Mouse (Mus musculus): Measurements from ENCODE around the gene Cwf19l1.

DNA sequence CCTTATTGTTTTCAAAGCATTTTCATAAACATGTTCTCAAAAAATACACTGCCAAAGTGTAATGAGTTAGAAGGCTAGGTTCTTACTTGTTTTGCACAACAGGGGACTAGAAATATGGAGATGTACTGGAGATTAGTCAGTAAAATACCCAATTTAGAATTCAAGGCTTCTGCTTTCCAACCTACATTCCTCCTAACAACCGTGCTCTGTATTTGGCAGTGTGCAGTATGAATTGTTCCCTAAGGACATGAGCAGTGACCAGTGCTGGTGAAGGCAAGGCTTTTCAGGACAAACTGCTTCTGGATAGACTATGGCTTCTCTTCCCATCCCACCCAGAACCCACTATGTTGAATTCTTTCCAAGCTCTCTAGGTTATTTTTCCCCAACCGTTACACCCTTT lies 54.8 kb downstream of the Cwf19l1 start:
- TF ChIP-seq POLR2A (IDR thresholded peaks at IDR 0.05; ENCODE audit: extremely low read depth, insufficient read depth, low read length) (no peak), CTCF (IDR thresholded peaks at IDR 0.05; ENCODE audit: low read depth, low read length) (no peak)
